Mouse (Mus musculus) hindlimb bud, embryonic 11.5 days (tissue): ENCODE results near the gene Myrfl.

ENCODE experiments used
- DNase-seq: peaks from one replicate; pipeline ENCODE4 v3.0.0-alpha.2; 2012; ENCODE audit warnings: low read depth, low spot score; ENCODE audit errors: extremely low spot score

The Myrfl gene

GRCm38 (mm10) chr10:116827306-116827705 lies 69.4 kb downstream of the Myrfl start:
- no peak for DNase-seq

DNA sequence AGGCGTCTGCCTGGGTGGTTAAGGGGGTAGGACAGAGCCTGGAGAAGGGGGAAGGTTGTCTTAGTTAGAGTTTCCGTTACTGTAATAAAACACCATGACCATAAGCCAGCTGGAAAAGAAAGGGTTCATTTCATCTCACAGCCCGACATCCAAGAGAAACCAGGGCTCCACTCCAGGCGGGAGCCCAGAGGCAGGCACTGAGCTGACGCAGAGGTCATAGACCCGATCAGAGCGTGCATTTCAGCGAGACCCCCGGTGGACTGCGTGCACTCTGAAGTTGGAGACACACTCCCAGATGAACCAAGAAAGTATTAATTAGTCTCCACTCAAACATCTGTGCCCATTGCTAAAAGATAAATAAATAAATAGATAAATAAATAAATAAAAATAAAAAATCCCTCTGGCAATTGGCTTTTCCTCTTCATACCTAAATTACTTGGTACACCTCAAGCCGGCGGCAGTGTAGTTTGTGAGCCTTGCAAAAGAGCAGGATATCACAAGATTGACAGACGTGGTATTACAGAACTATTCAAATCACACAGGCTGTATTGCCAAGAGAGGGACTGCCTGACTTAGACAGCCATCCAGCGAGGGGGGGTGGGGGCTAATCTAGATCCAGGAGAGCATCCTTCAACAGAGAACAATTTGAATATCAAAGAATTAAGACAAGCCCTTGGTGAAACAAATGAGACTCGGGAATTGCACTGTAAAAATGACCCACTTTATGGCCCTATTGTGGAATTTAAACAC lies 81.2 kb downstream of the Myrfl start:
- DNase-seq = no peak

DNA sequence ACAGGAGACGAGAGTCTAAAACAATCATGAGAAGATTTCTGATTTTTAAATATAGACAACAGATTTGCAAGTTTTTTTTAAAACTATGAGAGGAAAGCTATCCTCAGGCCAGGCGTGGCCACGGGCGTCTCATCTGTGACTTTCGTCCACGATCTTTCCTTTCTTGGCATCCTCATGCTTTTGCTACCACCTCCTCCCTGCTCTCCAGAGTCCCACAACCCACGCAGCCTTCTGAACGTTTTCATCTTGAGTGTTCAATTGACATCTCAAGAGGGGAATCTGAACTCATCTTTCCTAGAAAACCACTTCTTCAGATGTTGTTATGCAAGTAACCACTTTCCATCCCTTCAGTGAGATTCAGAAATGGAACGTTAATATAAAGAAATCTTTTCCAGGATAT lies 83.6 kb downstream of the Myrfl start:
- DNase-seq = no peak

GRCm38 (mm10) chr10:116810738-116811137 lies 86.0 kb downstream of the Myrfl start:
- DNase-seq = no peak

- no peak for DNase-seq
These were observed 87.3 kb downstream of the Myrfl start for GRCm38 (mm10) chr10:116809383-116809782.

DNA sequence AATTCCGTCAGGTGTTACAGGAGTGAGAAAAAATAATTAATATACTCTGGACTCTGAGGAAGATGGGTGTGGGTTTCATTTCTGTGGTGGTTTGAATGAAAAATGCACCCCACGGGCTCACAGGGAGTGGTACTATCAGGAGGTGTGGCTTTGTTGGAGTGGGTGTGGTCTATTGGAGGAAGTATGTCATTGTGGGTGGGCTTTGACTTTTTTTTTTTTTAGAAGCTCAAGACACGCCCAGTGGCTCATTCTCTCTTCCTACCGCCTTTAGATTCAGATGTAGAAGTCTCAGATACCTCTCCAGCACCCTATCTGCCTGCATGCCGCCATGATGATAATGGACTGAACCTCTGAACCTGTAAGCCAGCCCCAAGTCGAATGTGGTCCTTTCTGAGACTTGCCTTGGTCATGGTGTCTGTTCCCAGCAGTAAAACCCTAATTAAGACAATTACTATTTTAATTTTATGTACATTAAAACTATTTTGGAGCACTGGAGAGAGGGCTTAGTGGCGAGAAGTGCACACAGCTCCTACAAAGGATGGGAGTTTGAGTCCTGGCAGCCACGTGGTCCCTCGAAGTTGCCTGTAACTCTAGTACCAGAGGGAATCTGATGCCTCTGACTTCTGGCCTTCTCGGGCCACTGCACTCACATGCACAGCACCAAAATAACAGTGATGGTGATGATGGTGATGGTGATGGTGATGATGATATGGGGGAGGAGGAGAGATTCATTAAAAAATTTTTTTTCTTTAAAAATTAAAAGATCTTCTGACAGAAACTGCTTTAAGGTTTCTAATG lies 88.0 kb downstream of the Myrfl start:
- no peak for DNase-seq

GRCm38 (mm10) chr10:116802178-116802794 lies 94.4 kb downstream of the Myrfl start:
- DNase-seq = no peak

DNA sequence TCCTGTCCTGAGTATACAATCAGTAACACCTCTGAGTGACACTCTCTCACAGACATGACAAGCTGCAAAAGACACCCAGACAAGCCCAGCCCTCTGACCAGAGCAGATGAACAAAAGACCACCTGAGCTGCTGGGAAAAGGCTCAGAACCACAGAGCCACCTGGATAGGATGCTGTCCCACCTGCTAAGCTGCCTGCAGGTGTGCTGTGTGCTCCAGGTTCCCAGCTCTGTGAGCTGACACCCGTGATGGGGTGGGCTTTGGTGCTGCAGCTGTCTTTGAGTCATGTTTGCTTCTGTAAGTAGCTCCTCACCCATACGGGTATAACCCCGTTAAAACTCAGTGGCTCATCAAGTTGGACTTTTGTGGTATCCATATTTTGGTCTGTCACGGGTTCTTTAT lies 95.4 kb downstream of the Myrfl start:
- DNase-seq = no peak

GRCm38 (mm10) chr10:116796066-116796465 lies 100.7 kb downstream of the Myrfl start:
- no peak for DNase-seq

DNA sequence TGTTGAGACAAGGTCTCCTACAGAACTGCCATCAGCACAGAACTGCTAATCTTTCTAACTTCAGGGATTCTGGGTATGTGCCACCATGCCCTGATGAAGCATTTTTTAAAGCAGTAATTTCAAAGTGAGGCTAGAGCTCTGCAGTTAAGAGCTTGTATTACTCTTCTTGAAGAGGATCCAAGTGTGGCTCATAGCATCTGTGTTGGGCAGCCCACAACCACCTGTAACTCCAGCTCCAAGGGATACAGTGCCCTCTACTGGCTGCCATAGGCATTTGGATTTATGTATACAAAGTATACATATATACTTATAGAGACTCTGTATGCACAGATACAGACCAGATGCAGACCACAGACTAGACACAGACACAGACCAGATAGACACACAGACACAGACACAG lies 107.6 kb downstream of the Myrfl start:
- no peak for DNase-seq

DNA sequence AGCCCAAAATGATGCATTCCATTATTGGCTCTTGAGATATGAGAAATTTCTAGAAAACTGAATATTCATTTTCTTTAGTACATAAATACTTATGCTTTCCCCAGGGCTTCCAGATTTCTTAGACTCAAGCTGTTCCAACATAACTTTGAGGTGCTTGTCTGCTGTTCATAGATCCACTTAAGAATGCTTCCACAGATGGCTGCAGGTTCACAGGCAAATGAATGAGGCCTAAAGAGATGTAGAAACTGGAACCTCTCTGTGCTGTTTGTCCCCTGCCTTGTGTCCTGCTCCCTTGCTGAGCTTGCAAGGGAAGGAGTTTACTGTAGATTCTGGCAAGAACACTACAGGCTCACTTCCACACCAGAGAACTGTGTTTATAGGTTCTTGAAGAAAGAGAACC lies 108.3 kb downstream of the Myrfl start:
- no peak for DNase-seq

GRCm38 (mm10) chr10:116784098-116784497 lies 112.6 kb downstream of the Myrfl start:
- DNase-seq = no peak

DNA sequence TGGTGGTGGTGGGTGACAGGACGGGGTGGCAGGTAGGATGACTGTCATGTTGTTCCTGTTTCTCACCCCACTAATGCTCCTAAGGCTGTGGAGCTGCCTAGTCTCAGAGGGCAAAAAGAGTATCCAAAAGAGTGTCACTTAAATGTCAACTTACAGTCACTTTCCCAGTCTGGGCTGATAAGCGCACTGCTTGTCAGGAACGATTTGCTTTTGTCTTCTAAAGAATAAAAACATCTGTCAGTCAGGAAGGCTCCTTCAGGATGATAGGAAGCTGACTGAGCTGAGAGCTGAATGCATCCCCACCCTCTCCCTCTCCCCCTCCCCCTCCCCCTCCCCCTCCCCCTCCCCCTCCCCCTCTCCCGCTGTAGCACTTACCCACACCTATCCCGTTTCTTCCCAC lies 113.7 kb downstream of the Myrfl start:
- no peak for DNase-seq

GRCm38 (mm10) chr10:116777947-116778346 lies 118.8 kb downstream of the Myrfl start:
- DNase-seq = no peak

DNA sequence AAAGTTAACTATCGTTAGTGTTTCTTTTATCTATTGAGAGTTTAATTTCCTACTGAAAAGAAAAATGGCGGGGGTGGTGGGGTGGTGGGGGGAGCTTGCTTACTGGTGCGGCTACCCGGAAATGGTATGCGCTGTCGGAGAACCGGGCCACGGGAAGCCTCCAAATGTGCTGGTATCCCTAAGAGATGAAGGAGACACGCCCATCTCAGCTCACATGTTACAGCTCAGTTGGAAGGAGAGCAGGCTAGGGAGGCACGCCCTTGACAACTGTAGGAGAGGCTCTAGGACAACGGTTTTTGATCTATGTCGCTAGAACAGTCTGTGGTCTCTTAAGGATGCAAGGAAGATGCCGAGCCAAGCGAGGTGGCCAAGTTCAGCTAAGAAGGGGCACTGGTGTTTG lies 119.9 kb downstream of the Myrfl start:
- no peak for DNase-seq

GRCm38 (mm10) chr10:116773846-116774750 lies 122.6 kb downstream of the Myrfl start:
- no peak for DNase-seq

DNA sequence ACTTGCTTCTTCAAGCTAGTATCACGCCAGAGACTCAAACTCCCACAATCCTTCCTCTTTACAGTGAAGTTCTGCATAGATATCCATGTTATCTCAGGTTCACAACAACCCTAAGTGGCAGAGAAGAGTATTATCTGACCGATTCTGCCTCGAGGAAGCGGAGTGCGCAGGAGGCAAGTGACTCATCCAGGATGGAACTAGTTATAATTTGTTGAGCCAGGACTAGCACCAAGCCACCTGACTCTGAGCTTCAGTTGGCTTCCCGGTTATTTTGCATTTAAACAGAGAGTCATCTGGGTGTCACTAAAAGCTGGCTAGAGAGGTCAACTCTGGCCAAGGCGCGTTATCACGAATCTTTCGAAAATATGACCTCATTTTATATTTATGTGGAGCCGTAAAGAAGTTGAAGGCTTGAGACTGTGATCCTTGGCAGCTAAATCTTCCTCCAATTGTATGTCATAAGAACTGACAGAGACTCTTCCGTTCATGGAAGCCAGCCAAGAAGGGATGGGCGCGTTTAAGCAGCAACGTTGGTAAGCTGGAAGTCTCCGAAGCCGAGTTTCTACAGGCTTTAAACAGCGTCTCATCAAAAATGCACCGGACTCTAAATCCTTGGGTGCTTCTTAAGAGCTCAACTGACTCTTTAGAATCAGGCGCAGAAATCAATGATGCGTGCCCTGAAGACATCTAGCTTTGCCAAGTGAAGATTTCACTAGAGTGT lies 125.3 kb downstream of the Myrfl start:
- DNase-seq = no peak

DNA sequence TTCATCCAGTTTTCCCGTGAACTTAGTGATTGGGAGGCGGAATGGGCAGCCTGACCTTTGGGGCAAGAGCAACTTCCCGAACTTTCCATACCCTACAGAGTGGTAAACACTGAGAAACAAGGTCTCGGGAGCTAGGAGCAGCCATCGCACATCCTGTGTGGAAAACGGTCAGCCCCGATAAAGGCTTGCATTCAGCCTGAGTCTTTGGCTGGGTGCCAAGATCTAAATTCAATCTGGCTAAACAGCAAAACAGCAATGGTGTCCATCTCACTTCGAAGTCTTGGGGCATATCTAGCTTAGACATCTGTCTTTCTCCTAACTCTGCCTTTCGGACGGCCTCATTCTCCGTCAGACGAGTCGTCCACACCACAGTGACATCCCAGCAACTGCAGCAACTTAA lies 128.1 kb downstream of the Myrfl start:
- DNase-seq = no peak

DNA sequence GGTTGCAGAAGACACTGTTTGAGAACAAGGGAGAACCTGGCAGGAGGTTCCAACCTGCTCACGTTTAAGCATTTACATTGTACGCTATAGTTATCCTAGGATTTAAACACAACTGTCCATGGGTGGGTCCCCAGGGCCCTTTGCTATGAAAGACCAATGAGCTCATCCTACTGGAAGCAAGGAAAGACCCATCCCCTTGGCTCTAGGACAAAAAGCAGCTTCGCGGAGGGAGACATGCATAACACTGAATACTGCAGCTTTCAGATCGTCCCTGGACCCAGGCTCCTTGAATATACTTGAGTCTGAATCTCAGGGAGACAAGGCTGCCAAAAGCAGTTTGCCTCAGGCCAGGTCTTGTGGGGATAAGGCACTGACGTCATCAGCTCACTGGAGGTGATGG lies 130.2 kb downstream of the Myrfl start:
- no peak for DNase-seq

GRCm38 (mm10) chr10:116761476-116762068 lies 135.1 kb downstream of the Myrfl start:
- DNase-seq = no peak
